Mouse (Mus musculus) heart, embryonic 16.5 days (tissue): Measurements from ENCODE around the gene Hivep3. TPM values are rescaled to one million over a fixed set of nuclear protein-coding genes. Genes with fewer than 3 reads are reported as not detected.
A peak's percentile ranks its signal among the peaks of the same experiment; 100 is the strongest.

Source experiments
- ATAC-seq: fragments of 200-750 bp; cut with Nextera tagmentation; replicated peaks from 2 replicates; pipeline ENCODE4 v1.8.0; 2017; ENCODE audit warnings: moderate number of reproducible peaks; ENCODE audit not compliant: insufficient read depth, low FRiP score; ENCODE audit errors: extremely low read depth
- H3K27ac ChIP-seq: fragments of 300-500 bp; sonication (generic); 2 replicates; pipeline ENCODE4 v1.5.1; 2014; ENCODE audit warnings: mild to moderate bottlenecking, low read length, control low read depth, moderate library complexity
- H3K27me3 ChIP-seq: fragments of 300-500 bp; sonication (generic); 2 replicates; pipeline ENCODE4 v1.6.1; 2014; ENCODE audit warnings: low read length, mixed read lengths; ENCODE audit not compliant: control insufficient read depth, insufficient read depth
- H3K36me3 ChIP-seq: fragments of 300-500 bp; sonication (generic); 2 replicates; pipeline ENCODE4 v1.6.1; 2014; ENCODE audit not compliant: control insufficient read depth, insufficient read depth
- H3K4me1 ChIP-seq: fragments of 300-500 bp; sonication (generic); 2 replicates; pipeline ENCODE4 v1.6.1; 2014; ENCODE audit warnings: low read length, mixed read lengths; ENCODE audit not compliant: control insufficient read depth, insufficient read depth
- H3K4me2 ChIP-seq: fragments of 300-500 bp; sonication (generic); 2 replicates; pipeline ENCODE4 v1.6.1; 2014; ENCODE audit warnings: low read depth, mild to moderate bottlenecking, control low read depth, low read length
- H3K4me3 ChIP-seq: fragments of 300-500 bp; sonication (generic); 2 replicates; pipeline ENCODE4 v1.5.1; 2014; ENCODE audit warnings: mild to moderate bottlenecking, control low read depth, low read length
- H3K9ac ChIP-seq: fragments of 300-500 bp; sonication (generic); 2 replicates; pipeline ENCODE4 v1.6.1; 2014; ENCODE audit warnings: low read length, control low read depth
- H3K9me3 ChIP-seq: fragments of 300-500 bp; sonication (generic); replicated peaks from 2 replicates; pipeline ENCODE4 v1.6.1; 2016; ENCODE audit warnings: low read length; ENCODE audit not compliant: control insufficient read depth
- WGBS: fragments of 180-500 bp; shearing (Covaris S2); extraction: QIAGEN DNeasy Blood & Tissue Kit; methylation state at CpG from one replicate; pipeline ENCODE4 v1.1.7; 2014; 5-methylcytosine and 5-hydroxymethylcytosine counted together
- polyA plus RNA-seq: library from polyadenylated mRNA; unstranded; fragments of >200 nt; fragmentation: Nextera tagmentation; extraction: Ambion mirVana; gene quantifications from 2 replicates; pipeline ENCODE4 v1.2.1, GENCODE M21; 2015

The Hivep3 gene
- polyA plus RNA-seq, 1 experiment from 2014 or later, result 9.4 TPM

- H3K36me3 ChIP-seq, result no peaks in the 10 kb centered on the region
- no peaks in the 10 kb centered on the region; the same call in none of the 2 replicates for H3K27me3 ChIP-seq
- peaks cover 11% of the 10 kb centered on the region for H3K4me1 ChIP-seq
- no peak overlapping the region for H3K9ac ChIP-seq
- no peak for ATAC-seq
- no peak overlapping the region for H3K27ac ChIP-seq
- H3K4me2 ChIP-seq, result no peak overlapping the region
- WGBS, result 81% methylated on average over 4 of the region's 4 CpGs
- H3K9me3 ChIP-seq, result no peaks in the 10 kb centered on the region
- no peak overlapping the region for H3K4me3 ChIP-seq
These were observed 289.7 kb downstream of the Hivep3 start for GRCm38 (mm10) chr4:120023221-120023840.

DNA sequence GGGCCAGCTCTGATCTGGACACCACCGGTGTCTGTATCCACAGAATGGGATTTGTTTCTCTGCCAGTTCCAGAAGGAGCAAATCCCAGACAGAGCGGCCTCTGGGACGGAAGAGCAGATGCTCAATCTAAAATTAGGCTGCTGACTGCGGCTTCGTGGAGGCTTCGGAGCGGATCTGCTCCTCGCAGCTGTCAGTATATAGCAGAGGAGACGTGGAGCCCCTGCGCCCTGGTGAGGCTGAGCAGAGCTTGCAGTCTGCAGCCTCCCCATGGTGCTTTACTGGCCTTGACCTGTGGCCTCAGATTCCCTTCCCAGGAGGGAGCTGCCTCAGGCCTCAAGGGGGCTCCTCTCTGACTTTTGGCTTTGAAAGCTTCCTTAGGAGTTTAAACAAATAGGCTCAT, 290.5 kb downstream of the Hivep3 start:
- ATAC-seq, result peak; percentile 38; the same call in 1 of the 2 replicates
- peak overlapping the region; percentile 28; the same call in 1 of the 2 replicates for H3K9ac ChIP-seq
- H3K36me3 ChIP-seq, result no peaks in the 10 kb centered on the region
- no peak overlapping the region for H3K4me3 ChIP-seq
- peaks cover 9% of the 10 kb centered on the region for H3K4me1 ChIP-seq
- H3K27me3 ChIP-seq, result no peaks in the 10 kb centered on the region; the same call in none of the 2 replicates
- no peaks in the 10 kb centered on the region for H3K9me3 ChIP-seq
- 28% methylated on average over 10 of the region's 10 CpGs for WGBS
- no peak overlapping the region for H3K27ac ChIP-seq
- H3K4me2 ChIP-seq, result no peak overlapping the region

GRCm38 (mm10) chr4:120027671-120028070, 294.1 kb downstream of the Hivep3 start:
- 79% methylated on average over 1 of the region's 1 CpGs for WGBS
- Histone ChIP-seq H3K4me1 (peaks cover 12% of the 10 kb centered on the region), H3K9me3 (no peaks in the 10 kb centered on the region), H3K27ac (no peak overlapping the region), H3K36me3 (no peaks in the 10 kb centered on the region), H3K27me3 (peaks cover 8% of the 10 kb centered on the region), H3K9ac (no peak overlapping the region), H3K4me2 (no peak overlapping the region), H3K4me3 (no peak overlapping the region)
- no peak for ATAC-seq

- H3K9ac ChIP-seq, result no peak overlapping the region
- H3K27ac ChIP-seq, result no peak overlapping the region
- H3K4me1 ChIP-seq, result peaks cover 9% of the 10 kb centered on the region
- H3K27me3 ChIP-seq, result peaks cover 23% of the 10 kb centered on the region
- 66% methylated on average over 1 of the region's 1 CpGs for WGBS
- H3K4me3 ChIP-seq, result no peak overlapping the region
- ATAC-seq, result no peak
- no peak overlapping the region for H3K4me2 ChIP-seq
- no peaks in the 10 kb centered on the region for H3K36me3 ChIP-seq
- no peaks in the 10 kb centered on the region for H3K9me3 ChIP-seq
These were observed 296.4 kb downstream of the Hivep3 start for GRCm38 (mm10) chr4:120029937-120030336.

DNA sequence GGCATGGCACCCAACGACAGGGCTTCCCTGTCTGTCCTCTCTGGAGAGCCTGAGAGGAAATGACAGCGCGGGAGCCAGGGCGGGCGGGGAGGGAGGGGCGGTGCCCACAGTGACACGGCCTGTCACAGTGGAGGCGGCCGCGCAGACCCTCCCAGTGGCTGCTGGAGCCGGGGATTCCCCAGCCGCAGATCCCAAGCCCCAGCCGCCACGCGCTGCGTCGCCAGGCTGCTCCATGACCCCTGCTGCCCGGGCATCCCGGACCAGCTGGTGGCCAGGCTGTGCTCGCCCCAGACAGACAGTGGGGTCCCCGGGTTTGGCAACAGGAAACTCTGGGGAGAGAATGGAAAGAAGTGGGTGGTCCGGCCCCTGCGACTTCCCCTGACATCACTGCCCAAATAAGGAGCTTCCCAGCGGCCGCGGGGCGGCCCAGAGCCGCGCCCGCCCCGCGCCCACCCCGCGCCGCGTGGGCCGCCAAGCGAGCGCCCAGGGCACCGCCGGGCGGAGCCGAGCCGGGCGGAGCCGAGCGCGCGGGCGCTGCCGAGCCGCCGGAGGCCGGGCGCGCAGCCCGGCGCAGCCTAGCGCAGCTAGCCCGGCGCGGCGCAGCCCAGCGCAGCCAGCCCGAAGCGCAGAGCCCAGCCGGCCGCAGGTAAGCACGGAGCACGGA, 298.9 kb downstream of the Hivep3 start:
- peak; percentile 86 for ATAC-seq
- peak overlapping the region; percentile 43; the same call in 1 of the 2 replicates for H3K27ac ChIP-seq

DNA sequence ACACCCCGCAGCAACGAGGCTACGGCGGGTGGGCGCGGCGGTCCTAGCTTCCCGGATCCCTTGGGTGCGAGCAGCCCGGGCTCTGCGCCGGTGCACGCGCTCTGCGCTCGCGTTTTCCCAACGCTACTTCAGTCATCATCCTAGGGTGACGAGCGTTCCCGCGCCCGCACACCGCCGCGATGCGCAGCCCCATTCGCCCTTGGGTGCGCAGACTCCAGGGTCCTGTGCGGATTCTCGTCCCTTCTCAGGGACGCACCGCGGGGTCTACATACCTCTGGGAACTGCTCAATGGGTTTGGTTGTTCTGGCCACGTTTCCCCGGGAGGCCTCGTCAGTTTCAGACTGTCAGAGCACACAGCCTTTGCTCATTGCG, 299.4 kb downstream of the Hivep3 start:
- Histone ChIP-seq H3K4me3 (peak overlapping the region; percentile 64), H3K27me3 (peaks cover 33% of the 10 kb centered on the region), H3K27ac (no peak overlapping the region), H3K9ac (peak overlapping the region; percentile 74), H3K4me2 (peak overlapping the region; percentile 79), H3K36me3 (no peaks in the 10 kb centered on the region), H3K4me1 (peaks cover 9% of the 10 kb centered on the region), H3K9me3 (no peaks in the 10 kb centered on the region)
- WGBS, result under 1% methylated on average over 38 of the region's 38 CpGs
- ATAC-seq, result peak; percentile 11; the same call in 1 of the 2 replicates

More for the DNA sequence above, 298.9 kb downstream of the Hivep3 start:
- Histone ChIP-seq H3K9ac (peak overlapping the region; percentile 74), H3K36me3 (no peaks in the 10 kb centered on the region), H3K4me3 (peak overlapping the region; percentile 64), H3K4me1 (peaks cover 9% of the 10 kb centered on the region), H3K4me2 (peak overlapping the region; percentile 79), H3K9me3 (no peaks in the 10 kb centered on the region), H3K27me3 (peaks cover 33% of the 10 kb centered on the region)
- WGBS, result under 1% methylated on average over 66 of the region's 70 CpGs

- Histone ChIP-seq H3K36me3 (no peaks in the 10 kb centered on the region), H3K27me3 (peaks cover 27% of the 10 kb centered on the region), H3K9me3 (no peaks in the 10 kb centered on the region), H3K4me1 (peaks cover 9% of the 10 kb centered on the region), H3K4me2 (no peak overlapping the region), H3K9ac (no peak overlapping the region), H3K27ac (no peak overlapping the region), H3K4me3 (no peak overlapping the region)
- no peak for ATAC-seq
- WGBS, result 89% methylated on average over 4 of the region's 4 CpGs
These were observed 302.7 kb downstream of the Hivep3 start for GRCm38 (mm10) chr4:120036294-120036693.

DNA sequence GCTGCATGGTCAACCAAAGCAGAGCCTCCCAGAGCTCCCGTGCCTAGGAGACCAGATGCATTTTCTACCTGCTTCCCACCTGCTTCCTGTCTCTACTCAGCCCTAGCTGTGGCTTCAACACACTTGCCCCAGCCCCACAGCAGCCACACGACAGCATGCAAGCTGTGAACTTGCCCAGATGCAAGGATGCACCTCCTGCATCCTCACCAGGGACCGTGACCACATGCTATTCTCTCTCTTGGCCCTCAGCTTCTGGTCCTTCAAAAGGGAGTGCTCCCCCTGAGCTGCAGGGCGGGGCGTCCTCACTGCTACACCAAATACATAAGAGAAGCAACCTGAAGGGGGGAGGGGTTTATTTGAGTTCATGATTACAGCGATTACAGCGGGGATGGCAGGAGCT, 303.4 kb downstream of the Hivep3 start:
- H3K4me3 ChIP-seq, result no peak overlapping the region
- no peaks in the 10 kb centered on the region for H3K36me3 ChIP-seq
- WGBS, result 41% methylated on average over 7 of the region's 7 CpGs
- no peak overlapping the region for H3K27ac ChIP-seq
- H3K27me3 ChIP-seq, result peaks cover 26% of the 10 kb centered on the region
- no peak overlapping the region for H3K4me2 ChIP-seq
- H3K9ac ChIP-seq, result no peak overlapping the region
- peaks cover 8% of the 10 kb centered on the region for H3K4me1 ChIP-seq
- no peak for ATAC-seq
- H3K9me3 ChIP-seq, result no peaks in the 10 kb centered on the region

GRCm38 (mm10) chr4:120041520-120041919, 307.9 kb downstream of the Hivep3 start:
- no peak for ATAC-seq
- no peak overlapping the region for H3K4me2 ChIP-seq
- no peaks in the 10 kb centered on the region for H3K36me3 ChIP-seq
- no peak overlapping the region for H3K4me3 ChIP-seq
- 74% methylated on average over 2 of the region's 2 CpGs for WGBS
- no peaks in the 10 kb centered on the region for H3K9me3 ChIP-seq
- H3K4me1 ChIP-seq, result peaks cover 6% of the 10 kb centered on the region; the same call in 1 of the 2 replicates
- H3K9ac ChIP-seq, result no peak overlapping the region
- H3K27me3 ChIP-seq, result 0 out of 2 replicates have a peak, but pooled peaks cover 2% of the 10 kb centered on the region
- no peak overlapping the region for H3K27ac ChIP-seq
